Mouse (Mus musculus) intestine, postnatal 0 days (tissue): Measurements from ENCODE around the gene Rnf168. TPM values are rescaled to one million over a fixed set of nuclear protein-coding genes. Genes with fewer than 3 reads are reported as not detected.
"Not testable (repeated sequence)": the region's sequence is repeated elsewhere in the genome, so short reads cannot be mapped to it uniquely, and the experiment has no call there.

Experiments
- ATAC-seq: fragments of 200-750 bp; cut with Nextera tagmentation; 2 replicates; pipeline ENCODE4 v1.8.0; 2017; ENCODE audit warnings: mild to moderate bottlenecking, moderate TSS enrichment, moderate library complexity
- H3K27ac ChIP-seq: fragments of 300-500 bp; sonication (generic); 2 replicates; pipeline ENCODE4 v1.5.1; 2014; ENCODE audit warnings: mild to moderate bottlenecking, low read depth, low read length, moderate library complexity
- H3K27me3 ChIP-seq: fragments of 300-500 bp; sonication (generic); replicated peaks from 2 replicates; pipeline ENCODE4 v1.6.1; 2014; ENCODE audit warnings: low read length, mixed read lengths; ENCODE audit not compliant: control insufficient read depth, insufficient read depth
- H3K36me3 ChIP-seq: fragments of 300-500 bp; sonication (generic); 2 replicates; pipeline ENCODE4 v1.6.1; 2014; ENCODE audit warnings: mild to moderate bottlenecking, moderate library complexity; ENCODE audit not compliant: control insufficient read depth, insufficient read depth
- H3K4me1 ChIP-seq: fragments of 300-500 bp; sonication (generic); replicated peaks from 2 replicates; pipeline ENCODE4 v1.6.1; 2014; ENCODE audit warnings: antibody characterized with exemption, low read length, mixed read lengths; ENCODE audit not compliant: control insufficient read depth, insufficient read depth
- H3K4me2 ChIP-seq: fragments of 300-500 bp; sonication (generic); replicated peaks from 2 replicates; pipeline ENCODE4 v1.6.1; 2014; ENCODE audit warnings: low read depth, mild to moderate bottlenecking, moderate library complexity
- H3K4me3 ChIP-seq: fragments of 300-500 bp; sonication (generic); 2 replicates; pipeline ENCODE4 v1.5.1; 2014; ENCODE audit warnings: low read depth, low read length
- H3K9ac ChIP-seq: fragments of 300-500 bp; sonication (generic); 2 replicates; pipeline ENCODE4 v1.6.1; 2014; ENCODE audit warnings: mild to moderate bottlenecking, low read depth, low read length
- H3K9me3 ChIP-seq: fragments of 300-500 bp; sonication (generic); 2 replicates; pipeline ENCODE4 v1.6.1; 2016; ENCODE audit warnings: mixed run types; ENCODE audit not compliant: control insufficient read depth
- CTCF ChIP-seq: sonication (generic); IDR thresholded peaks from 2 replicates; pipeline ENCODE4 v1.5.1; 2016; ENCODE audit warnings: low read depth, mild to moderate bottlenecking, control low read depth, antibody characterized with exemption, moderate library complexity
- whole genome bisulfite sequencing: fragments of 180-500 bp; shearing (Covaris S2); extraction: QIAGEN DNeasy Blood & Tissue Kit; methylation state at CpG from one replicate; pipeline ENCODE4 v1.1.7; 2014; 5-methylcytosine and 5-hydroxymethylcytosine counted together
- polyA plus RNA-seq: library from polyadenylated mRNA; unstranded; fragments of >200 nt; fragmentation: Nextera tagmentation; extraction: Ambion mirVana; gene quantifications from 2 replicates; pipeline ENCODE4 v1.2.1, GENCODE M21; 2015

The Rnf168 gene
- polyA plus RNA-seq, 1 experiment from 2014 or later = 11.9 TPM

GRCm38 (mm10) chr16:32246351-32246791 is 30.9 kb upstream of the Rnf168 start:
- TF ChIP-seq CTCF = no peak
- 0% methylated on average over 23 of the region's 41 CpGs for WGBS
- Histone ChIP-seq H3K9ac (peak overlapping the region; percentile 78), H3K4me1 (0 out of 2 replicates have a peak, but pooled peaks cover 3% of the 10 kb centered on the region), H3K4me2 (peak overlapping the region; percentile 63), H3K27ac (peak overlapping the region; percentile 90), H3K9me3 (no peaks in the 10 kb centered on the region), H3K27me3 (no peaks in the 10 kb centered on the region), H3K36me3 (no peaks in the 10 kb centered on the region; the same call in 1 of the 2 replicates), H3K4me3 (peak overlapping the region; percentile 71)
- ATAC-seq = peak; percentile 55

- Histone ChIP-seq H3K27me3 (no peaks in the 10 kb centered on the region), H3K9ac (peak within 1 kb of the TSS; percentile 78), H3K9me3 (no peaks in the 10 kb centered on the region), H3K4me1 (0 out of 2 replicates have a peak, but pooled peaks cover 3% of the 10 kb centered on the region), H3K36me3 (no peaks in the 10 kb centered on the region; the same call in 1 of the 2 replicates), H3K4me3 (peak within 1 kb of the TSS; percentile 71), H3K27ac (peak within 1 kb of the TSS; percentile 90), H3K4me2 (peak within 1 kb of the TSS; percentile 66)
- WGBS = under 1% methylated on average over 42 of the region's 48 CpGs
- ATAC-seq = peak; percentile 98
- TF ChIP-seq CTCF = no peak
Observed at GRCm38 (mm10) chr16:32246952-32247370, 30.3 kb upstream of the Rnf168 start, which contains the start of the genes Fbxo45 and Wdr53. Gene Fbxo45, minus strand, starts transcription at chr16:32247158. Gene Wdr53, plus strand, starts transcription at chr16:32247227.

- peak; percentile 57 for TF ChIP-seq CTCF
- H3K4me2 ChIP-seq, H3K27me3 ChIP-seq, H3K36me3 ChIP-seq, H3K27ac ChIP-seq, H3K9me3 ChIP-seq, H3K4me3 ChIP-seq, ATAC-seq, H3K9ac ChIP-seq, H3K4me1 ChIP-seq: not testable (repeated sequence)
- 92% methylated on average over 2 of the region's 2 CpGs for WGBS
Observed at GRCm38 (mm10) chr16:32264225-32264624, 13.0 kb upstream of the Rnf168 start.

- H3K27ac ChIP-seq = no peak within 1 kb of the TSS
- H3K9me3 ChIP-seq = no peaks in the 10 kb centered on the region
- no peak for TF ChIP-seq CTCF
- no peaks in the 10 kb centered on the region for H3K36me3 ChIP-seq
- ATAC-seq = no peak
- no peak within 1 kb of the TSS for H3K9ac ChIP-seq
- no peaks in the 10 kb centered on the region for H3K4me1 ChIP-seq
- no peak within 1 kb of the TSS for H3K4me3 ChIP-seq
- H3K27me3 ChIP-seq = no peaks in the 10 kb centered on the region
- no peak within 1 kb of the TSS for H3K4me2 ChIP-seq
- whole genome bisulfite sequencing = 81% methylated on average over 11 of the region's 11 CpGs
Observed at GRCm38 (mm10) chr16:32271291-32271690, 6.0 kb upstream of the Rnf168 start, which contains the start of gene Smco1. Gene Smco1, plus strand, starts transcription at chr16:32271468.

- Histone ChIP-seq H3K4me2 (no peak overlapping the region), H3K27ac (no peak overlapping the region), H3K9me3 (no peaks in the 10 kb centered on the region), H3K9ac (no peak overlapping the region), H3K36me3 (no peaks in the 10 kb centered on the region), H3K27me3 (no peaks in the 10 kb centered on the region), H3K4me1 (no peaks in the 10 kb centered on the region), H3K4me3 (no peak overlapping the region)
- ATAC-seq = no peak
- 57% methylated on average over 9 of the region's 9 CpGs for WGBS
- TF ChIP-seq CTCF = peak; percentile 65
Observed at GRCm38 (mm10) chr16:32273338-32273737, 3.9 kb upstream of the Rnf168 start.

GRCm38 (mm10) chr16:32275041-32275440 is 2.2 kb upstream of the Rnf168 start:
- H3K4me1 ChIP-seq = no peaks in the 10 kb centered on the region
- no peak overlapping the region for H3K27ac ChIP-seq
- no peaks in the 10 kb centered on the region for H3K36me3 ChIP-seq
- no peaks in the 10 kb centered on the region for H3K27me3 ChIP-seq
- no peak overlapping the region for H3K9ac ChIP-seq
- no peak for TF ChIP-seq CTCF
- WGBS = 86% methylated on average over 6 of the region's 6 CpGs
- no peak for ATAC-seq
- H3K9me3 ChIP-seq = no peaks in the 10 kb centered on the region
- H3K4me3 ChIP-seq = no peak overlapping the region
- H3K4me2 ChIP-seq = no peak overlapping the region

GRCm38 (mm10) chr16:32275830-32276229 is 1.4 kb upstream of the Rnf168 start:
- Histone ChIP-seq H3K4me3 (no peak overlapping the region), H3K36me3 (no peaks in the 10 kb centered on the region), H3K9ac (no peak overlapping the region), H3K9me3 (no peaks in the 10 kb centered on the region), H3K4me1 (no peaks in the 10 kb centered on the region), H3K4me2 (no peak overlapping the region), H3K27me3 (no peaks in the 10 kb centered on the region), H3K27ac (no peak overlapping the region)
- ATAC-seq = no peak
- TF ChIP-seq CTCF = no peak
- WGBS = 84% methylated on average over 1 of the region's 1 CpGs
